Comparison of ENCODE assay signal across 22 mouse cellular contexts in genomic region chr10:127138328-127139141, GRCm38 (mm10). TPM values are rescaled to one million over a fixed set of nuclear protein-coding genes. Genes with fewer than 3 reads are reported as not detected.
DNase-seq lines count a peak whose midpoint lies in the region; ATAC-seq and TF ChIP-seq lines count a peak whose summit lies in the region.
"Had no signal": no experiment of that assay in that cellular context is flagged by ENCODE, and none has a peak within 500 bp of the region (broad histone marks: within the 10 kb centered on the region; RNA-seq: fewer than 3 reads in every experiment).

No protein-coding gene starts in this region.

- TF ChIP-seq CTCF in lung, postnatal 0 days (IDR thresholded peaks at IDR 0.05), result no peak
- TF ChIP-seq CTCF in liver, postnatal 0 days (IDR thresholded peaks at IDR 0.05; ENCODE audit: low read depth), result no peak

- H3K27ac ChIP-seq in lung, postnatal 0 days (ENCODE audit: low read length), result 0 out of 2 replicates have a peak overlapping the region, but pooled peaks have one; percentile 0
- H3K27ac ChIP-seq in intestine, embryonic 14.5 days (ENCODE audit: low read depth), result 0 out of 2 replicates have a peak overlapping the region, but pooled peaks have one; percentile 29
- peak overlapping the region; percentile 75 for H3K27ac ChIP-seq in liver, postnatal 0 days (ENCODE audit: low read depth)
- H3K27ac ChIP-seq in neural tube, embryonic 15.5 days (replicated peaks), result no peak overlapping the region
- H3K27ac ChIP-seq: embryonic facial prominence, embryonic 10.5 days; forebrain, embryonic 13.5 days; heart, embryonic 10.5 days; hindbrain, embryonic 14.5 days; kidney, postnatal 0 days; layer of hippocampus, adult 2 months; limb, embryonic 12.5 days; neural tube, embryonic 12.5 days had no signal

- no peaks in the 10 kb centered on the region for H3K4me1 ChIP-seq in lung, postnatal 0 days (ENCODE audit: insufficient read depth, low read depth, low read length)
- no peaks in the 10 kb centered on the region for H3K4me1 ChIP-seq in intestine, embryonic 14.5 days (replicated peaks; ENCODE audit: control insufficient read depth, insufficient read depth, low read length)
- H3K4me1 ChIP-seq in liver, postnatal 0 days (ENCODE audit: insufficient read depth), result peaks cover 32% of the 10 kb centered on the region
- no peaks in the 10 kb centered on the region for H3K4me1 ChIP-seq in neural tube, embryonic 15.5 days
- H3K4me1 ChIP-seq: forebrain, embryonic 13.5 days; limb, embryonic 12.5 days; neural tube, embryonic 12.5 days had no signal

- no peak overlapping the region for H3K4me3 ChIP-seq in lung, postnatal 0 days (ENCODE audit: low read depth, low read length)
- no peak overlapping the region for H3K4me3 ChIP-seq in intestine, embryonic 14.5 days (ENCODE audit: low read depth, low read length)
- H3K4me3 ChIP-seq in liver, postnatal 0 days (ENCODE audit: low read depth, low read length), result no peak overlapping the region
- H3K4me3 ChIP-seq in neural tube, embryonic 15.5 days (replicated peaks), result no peak overlapping the region
- H3K4me3 ChIP-seq: embryonic facial prominence, embryonic 10.5 days; forebrain, embryonic 13.5 days; heart, embryonic 10.5 days; layer of hippocampus, adult 2 months; limb, embryonic 12.5 days; neural tube, embryonic 12.5 days had no signal

- 61% methylated on average over 18 of the region's 18 CpGs for WGBS in lung, postnatal 0 days
- WGBS in intestine, embryonic 14.5 days, result 72% methylated on average over 18 of the region's 18 CpGs
- WGBS in liver, postnatal 0 days (ENCODE audit: insufficient replicate concordance), result 52% methylated on average over 18 of the region's 18 CpGs
- WGBS in neural tube, embryonic 15.5 days, result 91% methylated on average over 18 of the region's 18 CpGs

- TF ChIP-seq EP300 in lung, postnatal 0 days (IDR thresholded peaks at IDR 0.05), result no peak
- 0 out of 2 replicates have a peak, but pooled peaks have one; percentile 56 for TF ChIP-seq EP300 in liver, postnatal 0 days (IDR thresholded peaks at IDR 0.05; ENCODE audit: low read depth)

- H3K27me3 ChIP-seq in lung, postnatal 0 days (replicated peaks; ENCODE audit: insufficient read depth, low read length), result no peaks in the 10 kb centered on the region
- no peaks in the 10 kb centered on the region for H3K27me3 ChIP-seq in intestine, embryonic 14.5 days (replicated peaks; ENCODE audit: control insufficient read depth, insufficient read depth, low read length)
- no peaks in the 10 kb centered on the region for H3K27me3 ChIP-seq in liver, postnatal 0 days (ENCODE audit: insufficient read depth, low read length)
- H3K27me3 ChIP-seq in neural tube, embryonic 15.5 days (replicated peaks), result no peaks in the 10 kb centered on the region
- H3K27me3 ChIP-seq: forebrain, embryonic 13.5 days; limb, embryonic 12.5 days; neural tube, embryonic 12.5 days had no signal

- no peaks in the 10 kb centered on the region for H3K36me3 ChIP-seq in lung, postnatal 0 days (ENCODE audit: insufficient read depth, low read length)
- no peaks in the 10 kb centered on the region for H3K36me3 ChIP-seq in intestine, embryonic 14.5 days (ENCODE audit: control insufficient read depth, insufficient read depth, low read length)
- no peaks in the 10 kb centered on the region for H3K36me3 ChIP-seq in liver, postnatal 0 days (replicated peaks; ENCODE audit: insufficient read depth, low read length)
- H3K36me3 ChIP-seq in neural tube, embryonic 15.5 days, result no peaks in the 10 kb centered on the region
- H3K36me3 ChIP-seq: embryonic facial prominence, embryonic 10.5 days; heart, embryonic 10.5 days; limb, embryonic 12.5 days; neural tube, embryonic 12.5 days had no signal

- H3K9me3 ChIP-seq in lung, postnatal 0 days (ENCODE audit: low read length), result no peaks in the 10 kb centered on the region
- no peaks in the 10 kb centered on the region for H3K9me3 ChIP-seq in intestine, embryonic 14.5 days (ENCODE audit: control insufficient read depth, low read length)
- no peaks in the 10 kb centered on the region for H3K9me3 ChIP-seq in liver, postnatal 0 days (ENCODE audit: low read length)
- H3K9me3 ChIP-seq in neural tube, embryonic 15.5 days (replicated peaks), result no peaks in the 10 kb centered on the region
- H3K9me3 ChIP-seq: embryonic facial prominence, embryonic 10.5 days; forebrain, embryonic 13.5 days; heart, embryonic 10.5 days; limb, embryonic 12.5 days had no signal

- peak; percentile 44 for DNase-seq in lung, postnatal 0 days (ENCODE audit: low spot score)
- DNase-seq in lung, postnatal 10 days, result no peak
- no peak for DNase-seq in intestine, embryonic 14.5 days (ENCODE audit: low spot score)
- DNase-seq in liver, postnatal 0 days, result no peak
- DNase-seq in urinary bladder, postnatal 4 days (ENCODE audit: low spot score in 2 of 2), result no peak
- DNase-seq: adrenal gland, adult 8-10 months; cerebellum, adult 11 months; cerebellum, postnatal 25 days; gastrocnemius, postnatal 36 days; heart, postnatal 10 days; lung, postnatal 14 days; thymus, postnatal 4 days had no signal

- ATAC-seq in lung, postnatal 0 days, result peak; percentile 61; the same call in 1 of the 2 replicates
- ATAC-seq in intestine, embryonic 14.5 days (replicated peaks; ENCODE audit: low FRiP score, low TSS enrichment, low read depth), result peak; percentile 63
- ATAC-seq in liver, postnatal 0 days, result peak; percentile 67
- ATAC-seq in neural tube, embryonic 15.5 days (ENCODE audit: low FRiP score), result no peak
- ATAC-seq in CD4-positive, CD25-positive, alpha-beta regulatory T cell, adult 4 months, result no peak
- ATAC-seq: forebrain, embryonic 13.5 days had no signal

- no peak overlapping the region for H3K9ac ChIP-seq in lung, postnatal 0 days (replicated peaks; ENCODE audit: low read depth)
- no peak overlapping the region for H3K9ac ChIP-seq in intestine, embryonic 14.5 days (ENCODE audit: low read length)
- H3K9ac ChIP-seq in liver, postnatal 0 days (replicated peaks), result no peak overlapping the region
- H3K9ac ChIP-seq in neural tube, embryonic 15.5 days (replicated peaks), result no peak overlapping the region
- H3K9ac ChIP-seq: forebrain, embryonic 13.5 days; hindbrain, embryonic 14.5 days; limb, embryonic 12.5 days; neural tube, embryonic 12.5 days had no signal

- H3K4me2 ChIP-seq in lung, postnatal 0 days (replicated peaks; ENCODE audit: low read depth, low read length), result no peak overlapping the region
- no peak overlapping the region for H3K4me2 ChIP-seq in intestine, embryonic 14.5 days (ENCODE audit: low read length)
- H3K4me2 ChIP-seq in liver, postnatal 0 days (ENCODE audit: low read depth, low read length), result peak overlapping the region; percentile 20; the same call in 1 of the 2 replicates
- no peak overlapping the region for H3K4me2 ChIP-seq in neural tube, embryonic 15.5 days
- H3K4me2 ChIP-seq: forebrain, embryonic 13.5 days; hindbrain, embryonic 14.5 days; limb, embryonic 12.5 days; neural tube, embryonic 12.5 days had no signal

RNA-seq across cellular contexts. Expression of gene Os9, which starts 17.6 kb away (rescaled TPM):
- 112 and 113 TPM in 2 replicates for polyA plus RNA-seq in lung, postnatal 0 days (2015; fragmentation: Nextera tagmentation; extraction: Ambion mirVana)
- polyA plus RNA-seq in intestine, embryonic 14.5 days (2014; fragmentation: Nextera tagmentation; extraction: Ambion mirVana), result 47.6 and 51.6 TPM in 2 replicates
- 78.8 and 81.4 TPM in 2 replicates for polyA plus RNA-seq in liver, postnatal 0 days (2015; fragmentation: Nextera tagmentation; extraction: Ambion mirVana)
- 127 and 130 TPM in 2 replicates for polyA plus RNA-seq in neural tube, embryonic 15.5 days (2015; fragmentation: Nextera tagmentation; extraction: Ambion mirVana)
- 100 to 1,000 TPM in 1 of 2 experiments, 10 to 100 TPM in 1; 78.1 to 142 TPM for polyA plus RNA-seq in CD4-positive, CD25-positive, alpha-beta regulatory T cell, adult 4 months (2017; shearing (Covaris generic))

RNA-seq across cellular contexts. Expression of gene B4galnt1, which starts 26.5 kb away (rescaled TPM):
- 9.1 and 9.6 TPM in 2 replicates for polyA plus RNA-seq in lung, postnatal 0 days (2015; fragmentation: Nextera tagmentation; extraction: Ambion mirVana)
- 54.3 and 66.0 TPM in 2 replicates for polyA plus RNA-seq in intestine, embryonic 14.5 days (2014; fragmentation: Nextera tagmentation; extraction: Ambion mirVana)
- polyA plus RNA-seq in liver, postnatal 0 days (2015; fragmentation: Nextera tagmentation; extraction: Ambion mirVana), result 27.2 and 32.2 TPM in 2 replicates
- polyA plus RNA-seq in neural tube, embryonic 15.5 days (2015; fragmentation: Nextera tagmentation; extraction: Ambion mirVana), result 69.5 and 70.4 TPM in 2 replicates
- polyA plus RNA-seq in CD4-positive, CD25-positive, alpha-beta regulatory T cell, adult 4 months (2017; shearing (Covaris generic)), result 100 to 1,000 TPM; 166 to 206 TPM

RNA-seq across cellular contexts. Expression of gene Slc26a10, which starts 41.9 kb away (rescaled TPM):
- 1.0 and 1.1 TPM in 2 replicates for polyA plus RNA-seq in lung, postnatal 0 days (2015; fragmentation: Nextera tagmentation; extraction: Ambion mirVana)
- 0.93 and 1.3 TPM in 2 replicates for polyA plus RNA-seq in intestine, embryonic 14.5 days (2014; fragmentation: Nextera tagmentation; extraction: Ambion mirVana)
- polyA plus RNA-seq in liver, postnatal 0 days (2015; fragmentation: Nextera tagmentation; extraction: Ambion mirVana), result 2.0 TPM in 2 replicates
- 1.0 TPM in 2 replicates for polyA plus RNA-seq in neural tube, embryonic 15.5 days (2015; fragmentation: Nextera tagmentation; extraction: Ambion mirVana)
- 1 to 10 TPM; 2.6 to 2.8 TPM for polyA plus RNA-seq in CD4-positive, CD25-positive, alpha-beta regulatory T cell, adult 4 months (2017; shearing (Covaris generic))

RNA-seq across cellular contexts. Expression of gene Arhgef25, which starts 51.3 kb away (rescaled TPM):
- 27.9 and 37.1 TPM in 2 replicates for polyA plus RNA-seq in lung, postnatal 0 days (2015; fragmentation: Nextera tagmentation; extraction: Ambion mirVana)
- 49.0 and 57.7 TPM in 2 replicates for polyA plus RNA-seq in intestine, embryonic 14.5 days (2014; fragmentation: Nextera tagmentation; extraction: Ambion mirVana)
- polyA plus RNA-seq in liver, postnatal 0 days (2015; fragmentation: Nextera tagmentation; extraction: Ambion mirVana), result 1.9 and 2.6 TPM in 2 replicates
- 32.7 and 34.9 TPM in 2 replicates for polyA plus RNA-seq in neural tube, embryonic 15.5 days (2015; fragmentation: Nextera tagmentation; extraction: Ambion mirVana)
- polyA plus RNA-seq in CD4-positive, CD25-positive, alpha-beta regulatory T cell, adult 4 months (2017; shearing (Covaris generic)), result under 1 TPM in 1 of 2 experiments, not detected in 1; 0.38 TPM

RNA-seq across cellular contexts. Expression of gene Dtx3, which starts 57.0 kb away (rescaled TPM):
- 47.5 and 47.8 TPM in 2 replicates for polyA plus RNA-seq in lung, postnatal 0 days (2015; fragmentation: Nextera tagmentation; extraction: Ambion mirVana)
- polyA plus RNA-seq in intestine, embryonic 14.5 days (2014; fragmentation: Nextera tagmentation; extraction: Ambion mirVana), result 95.8 and 101 TPM in 2 replicates
- polyA plus RNA-seq in liver, postnatal 0 days (2015; fragmentation: Nextera tagmentation; extraction: Ambion mirVana), result 8.8 and 8.9 TPM in 2 replicates
- 211 and 245 TPM in 2 replicates for polyA plus RNA-seq in neural tube, embryonic 15.5 days (2015; fragmentation: Nextera tagmentation; extraction: Ambion mirVana)
- polyA plus RNA-seq in CD4-positive, CD25-positive, alpha-beta regulatory T cell, adult 4 months (2017; shearing (Covaris generic)), result 10 to 100 TPM; 39.4 to 42.2 TPM

Comparison
In these comparisons a context has a peak if more than half of its experiments do, and no peak if none do; other contexts are left out.
1. ATAC-seq: peak in lung, postnatal 0 days (single experiment), intestine, embryonic 14.5 days (single experiment) and liver, postnatal 0 days (single experiment); none in neural tube, embryonic 15.5 days (single experiment) and CD4-positive, CD25-positive, alpha-beta regulatory T cell, adult 4 months (single experiment).